11 mouse cellular contexts compared by ENCODE assay signal in genomic region chr2:32680961-32681650, GRCm38 (mm10). TPM values are rescaled to one million over a fixed set of nuclear protein-coding genes. Genes with fewer than 3 reads are reported as not detected.
DNase-seq lines count a peak whose midpoint lies in the region; ATAC-seq and TF ChIP-seq lines count a peak whose summit lies in the region.
"Had no signal": no experiment of that assay in that cellular context is flagged by ENCODE, and none has a peak within 500 bp of the region (broad histone marks: within the 10 kb centered on the region; RNA-seq: fewer than 3 reads in every experiment).

No protein-coding gene starts in this region.

- peaks cover 33% of the 10 kb centered on the region for H3K4me1 ChIP-seq in heart, embryonic 13.5 days
- H3K4me1 ChIP-seq in neural tube, embryonic 13.5 days (replicated peaks) = peaks cover 17% of the 10 kb centered on the region
- peaks cover 6% of the 10 kb centered on the region; the same call in 1 of the 2 replicates for H3K4me1 ChIP-seq in neural tube, embryonic 15.5 days
- peaks cover 9% of the 10 kb centered on the region for H3K4me1 ChIP-seq in intestine, postnatal 0 days (replicated peaks; ENCODE audit: control insufficient read depth, insufficient read depth, low read length)
- H3K4me1 ChIP-seq in cerebellum, adult 2 months (ENCODE audit: control insufficient read depth, insufficient read depth, low read length) = no peaks in the 10 kb centered on the region

- H3K4me2 ChIP-seq in heart, embryonic 13.5 days = no peak overlapping the region
- no peak overlapping the region for H3K4me2 ChIP-seq in neural tube, embryonic 13.5 days
- no peak overlapping the region for H3K4me2 ChIP-seq in neural tube, embryonic 15.5 days
- H3K4me2 ChIP-seq in intestine, postnatal 0 days (replicated peaks; ENCODE audit: low read depth) = 0 out of 2 replicates have a peak overlapping the region, but pooled peaks have one; percentile 9

- ATAC-seq in heart, embryonic 13.5 days (ENCODE audit: extremely low read depth, insufficient number of reproducible peaks, low FRiP score, low TSS enrichment) = no peak; the same call in 1 of the 2 replicates
- ATAC-seq in neural tube, embryonic 13.5 days (ENCODE audit: low read depth) = no peak
- ATAC-seq in neural tube, embryonic 15.5 days (ENCODE audit: low FRiP score) = no peak
- ATAC-seq in intestine, postnatal 0 days = peak; percentile 70

- peak overlapping the region; percentile 85 for H3K27ac ChIP-seq in heart, embryonic 13.5 days (replicated peaks)
- H3K27ac ChIP-seq in neural tube, embryonic 13.5 days (replicated peaks) = 0 out of 2 replicates have a peak overlapping the region, but pooled peaks have one; percentile 34
- no peak overlapping the region for H3K27ac ChIP-seq in neural tube, embryonic 15.5 days (replicated peaks)
- no peak overlapping the region; the same call in 1 of the 2 replicates for H3K27ac ChIP-seq in intestine, postnatal 0 days (ENCODE audit: low read depth, low read length)
- H3K27ac ChIP-seq in cerebellum, adult 2 months (ENCODE audit: insufficient read depth, low read length) = no peak overlapping the region

- no peak for TF ChIP-seq CTCF in intestine, postnatal 0 days (IDR thresholded peaks at IDR 0.05; ENCODE audit: low read depth)
- no peak for TF ChIP-seq CTCF in cerebellum, adult 2 months (IDR thresholded peaks at IDR 0.05; ENCODE audit: borderline replicate concordance, insufficient read depth, low read depth, low read length)

- H3K9me3 ChIP-seq in heart, embryonic 13.5 days = no peaks in the 10 kb centered on the region
- no peaks in the 10 kb centered on the region for H3K9me3 ChIP-seq in neural tube, embryonic 13.5 days
- no peaks in the 10 kb centered on the region for H3K9me3 ChIP-seq in neural tube, embryonic 15.5 days (replicated peaks)
- no peaks in the 10 kb centered on the region for H3K9me3 ChIP-seq in intestine, postnatal 0 days (ENCODE audit: control insufficient read depth)

- no peak overlapping the region for H3K4me3 ChIP-seq in heart, embryonic 13.5 days
- no peak overlapping the region for H3K4me3 ChIP-seq in neural tube, embryonic 13.5 days
- H3K4me3 ChIP-seq in neural tube, embryonic 15.5 days (replicated peaks) = no peak overlapping the region
- no peak overlapping the region for H3K4me3 ChIP-seq in intestine, postnatal 0 days (ENCODE audit: low read depth, low read length)
- no peak overlapping the region for H3K4me3 ChIP-seq in cerebellum, adult 2 months (replicated peaks; ENCODE audit: insufficient read depth, low read depth, low read length)

- TF ChIP-seq POLR2A in cerebellum, adult 2 months (IDR thresholded peaks at IDR 0.05; ENCODE audit: borderline replicate concordance, insufficient read depth, low read length) = no peak

- H3K36me3 ChIP-seq in heart, embryonic 13.5 days = peaks cover 98% of the 10 kb centered on the region
- H3K36me3 ChIP-seq in neural tube, embryonic 13.5 days = peaks cover 42% of the 10 kb centered on the region
- peaks cover 33% of the 10 kb centered on the region for H3K36me3 ChIP-seq in neural tube, embryonic 15.5 days
- peaks cover 61% of the 10 kb centered on the region for H3K36me3 ChIP-seq in intestine, postnatal 0 days (ENCODE audit: control insufficient read depth, insufficient read depth)

- H3K27me3 ChIP-seq in heart, embryonic 13.5 days (replicated peaks) = no peaks in the 10 kb centered on the region
- no peaks in the 10 kb centered on the region for H3K27me3 ChIP-seq in neural tube, embryonic 13.5 days
- no peaks in the 10 kb centered on the region for H3K27me3 ChIP-seq in neural tube, embryonic 15.5 days (replicated peaks)
- H3K27me3 ChIP-seq in intestine, postnatal 0 days (replicated peaks; ENCODE audit: control insufficient read depth, insufficient read depth, low read length) = no peaks in the 10 kb centered on the region
- no peaks in the 10 kb centered on the region for H3K27me3 ChIP-seq in cerebellum, adult 2 months (ENCODE audit: control insufficient read depth, insufficient read depth, low read length)

- no peak for DNase-seq in heart, adult 8-10 months (ENCODE audit: low spot score)
- no peak for DNase-seq in cerebellum, adult 2 months
- DNase-seq in cerebellum, adult 8-10 months = no peak
- DNase-seq: cerebellum, postnatal 14 days; forebrain, postnatal 0 days; gastrocnemius, postnatal 14 days; thymus, adult 2 months had no signal

- WGBS in heart, embryonic 13.5 days = 88% methylated on average over 19 of the region's 19 CpGs
- WGBS in neural tube, embryonic 13.5 days = 86% methylated on average over 19 of the region's 19 CpGs
- WGBS in neural tube, embryonic 15.5 days = 90% methylated on average over 19 of the region's 19 CpGs
- 62% methylated on average over 19 of the region's 19 CpGs for WGBS in intestine, postnatal 0 days
- WGBS in cerebellum, adult 2 months = 79% methylated on average over 19 of the region's 19 CpGs

- peak overlapping the region; percentile 64; the same call in 1 of the 2 replicates for H3K9ac ChIP-seq in heart, embryonic 13.5 days
- H3K9ac ChIP-seq in neural tube, embryonic 13.5 days = peak overlapping the region; percentile 6; the same call in 1 of the 2 replicates
- H3K9ac ChIP-seq in neural tube, embryonic 15.5 days (replicated peaks) = no peak overlapping the region
- H3K9ac ChIP-seq in intestine, postnatal 0 days (ENCODE audit: low read depth, low read length) = no peak overlapping the region
- H3K9ac ChIP-seq: forebrain, postnatal 0 days had no signal

RNA-seq across cellular contexts. Expression of gene Fpgs, which starts 22.8 kb away (rescaled TPM):
- 19.0 and 21.3 TPM in 2 replicates for polyA plus RNA-seq in heart, embryonic 13.5 days (2015; fragmentation: Nextera tagmentation; extraction: Ambion mirVana)
- total RNA-seq in heart, adult 8-10 months (2022) = 1 to 10 TPM; 5.5 to 6.0 (median 5.8) TPM
- polyA plus RNA-seq in neural tube, embryonic 13.5 days (2015; fragmentation: Nextera tagmentation; extraction: Ambion mirVana) = 14.3 and 14.7 TPM in 2 replicates
- 19.3 and 20.6 TPM in 2 replicates for polyA plus RNA-seq in neural tube, embryonic 15.5 days (2015; fragmentation: Nextera tagmentation; extraction: Ambion mirVana)
- polyA plus RNA-seq in intestine, postnatal 0 days (2015; fragmentation: Nextera tagmentation; extraction: Ambion mirVana) = 12.4 and 15.2 TPM in 2 replicates
- polyA plus RNA-seq in cerebellum, adult 2 months (2012; rRNA removed) = 19.2 and 19.7 TPM in 2 replicates

RNA-seq across cellular contexts. Expression of gene Cdk9, which starts 31.8 kb away (rescaled TPM):
- 60.0 and 63.2 TPM in 2 replicates for polyA plus RNA-seq in heart, embryonic 13.5 days (2015; fragmentation: Nextera tagmentation; extraction: Ambion mirVana)
- 10 to 100 TPM; 23.3 to 27.1 (median 25.7) TPM for total RNA-seq in heart, adult 8-10 months (2022)
- 72.2 and 74.6 TPM in 2 replicates for polyA plus RNA-seq in neural tube, embryonic 13.5 days (2015; fragmentation: Nextera tagmentation; extraction: Ambion mirVana)
- 63.0 and 82.4 TPM in 2 replicates for polyA plus RNA-seq in neural tube, embryonic 15.5 days (2015; fragmentation: Nextera tagmentation; extraction: Ambion mirVana)
- 54.0 and 62.2 TPM in 2 replicates for polyA plus RNA-seq in intestine, postnatal 0 days (2015; fragmentation: Nextera tagmentation; extraction: Ambion mirVana)
- polyA plus RNA-seq in cerebellum, adult 2 months (2012; rRNA removed) = 170 and 186 TPM in 2 replicates

RNA-seq across cellular contexts. Expression of gene Eng, which starts 34.7 kb away (rescaled TPM):
- polyA plus RNA-seq in heart, embryonic 13.5 days (2015; fragmentation: Nextera tagmentation; extraction: Ambion mirVana) = 148 and 155 TPM in 2 replicates
- total RNA-seq in heart, adult 8-10 months (2022) = 100 to 1,000 TPM; 111 to 143 (median 126) TPM
- 28.4 and 31.5 TPM in 2 replicates for polyA plus RNA-seq in neural tube, embryonic 13.5 days (2015; fragmentation: Nextera tagmentation; extraction: Ambion mirVana)
- 29.6 and 40.5 TPM in 2 replicates for polyA plus RNA-seq in neural tube, embryonic 15.5 days (2015; fragmentation: Nextera tagmentation; extraction: Ambion mirVana)
- 32.2 and 34.1 TPM in 2 replicates for polyA plus RNA-seq in intestine, postnatal 0 days (2015; fragmentation: Nextera tagmentation; extraction: Ambion mirVana)
- 28.0 and 31.6 TPM in 2 replicates for polyA plus RNA-seq in cerebellum, adult 2 months (2012; rRNA removed)

RNA-seq across cellular contexts. Expression of gene Sh2d3c, which starts 39.7 kb away (rescaled TPM):
- 33.0 and 34.1 TPM in 2 replicates for polyA plus RNA-seq in heart, embryonic 13.5 days (2015; fragmentation: Nextera tagmentation; extraction: Ambion mirVana)
- total RNA-seq in heart, adult 8-10 months (2022) = 10 to 100 TPM; 16.4 to 28.8 (median 21.7) TPM
- 42.5 and 51.4 TPM in 2 replicates for polyA plus RNA-seq in neural tube, embryonic 13.5 days (2015; fragmentation: Nextera tagmentation; extraction: Ambion mirVana)
- polyA plus RNA-seq in neural tube, embryonic 15.5 days (2015; fragmentation: Nextera tagmentation; extraction: Ambion mirVana) = 50.1 and 51.5 TPM in 2 replicates
- 11.2 and 11.7 TPM in 2 replicates for polyA plus RNA-seq in intestine, postnatal 0 days (2015; fragmentation: Nextera tagmentation; extraction: Ambion mirVana)
- polyA plus RNA-seq in cerebellum, adult 2 months (2012; rRNA removed) = 47.0 and 53.2 TPM in 2 replicates

RNA-seq across cellular contexts. Expression of gene Ak1, which starts 59.5 kb away (rescaled TPM):
- polyA plus RNA-seq in heart, embryonic 13.5 days (2015; fragmentation: Nextera tagmentation; extraction: Ambion mirVana) = 302 and 318 TPM in 2 replicates
- 100 to 1,000 TPM; 656 to 809 (median 697) TPM for total RNA-seq in heart, adult 8-10 months (2022)
- 74.2 and 75.4 TPM in 2 replicates for polyA plus RNA-seq in neural tube, embryonic 13.5 days (2015; fragmentation: Nextera tagmentation; extraction: Ambion mirVana)
- 88.5 and 103 TPM in 2 replicates for polyA plus RNA-seq in neural tube, embryonic 15.5 days (2015; fragmentation: Nextera tagmentation; extraction: Ambion mirVana)
- polyA plus RNA-seq in intestine, postnatal 0 days (2015; fragmentation: Nextera tagmentation; extraction: Ambion mirVana) = 10.5 and 12.1 TPM in 2 replicates
- polyA plus RNA-seq in cerebellum, adult 2 months (2012; rRNA removed) = 127 and 132 TPM in 2 replicates

Comparison
In these comparisons a context has a peak if more than half of its experiments do, and no peak if none do; other contexts are left out.
1. H3K27ac ChIP-seq: peak in heart, embryonic 13.5 days (single experiment) and neural tube, embryonic 13.5 days (single experiment); none in neural tube, embryonic 15.5 days (single experiment), intestine, postnatal 0 days (single experiment) and cerebellum, adult 2 months (single experiment).
2. H3K9ac ChIP-seq: peak in heart, embryonic 13.5 days (single experiment) and neural tube, embryonic 13.5 days (single experiment); none in neural tube, embryonic 15.5 days (single experiment) and intestine, postnatal 0 days (single experiment).